Mouse (Mus musculus) heart, postnatal 14 days (tissue): ENCODE measurements at regions not wholly inside any gene's neighbourhood (a gene's known extent, or its start where the extent isn't known, plus 50 kb on each side); places are given as distances from the start of the nearest gene placed in this dataset.
A peak's percentile ranks its signal among the peaks of the same experiment; 100 is the strongest.

ENCODE experiments used
- DNase-seq, 2 experiments: peaks; one replicate each; pipeline ENCODE4 v3.0.0; 2021 to 2022
- intact Hi-C: fragments of 180-260 bp; cut with DNase I; formaldehyde crosslinking; loops from one replicate; pipeline ENCODE4 v1.15.1; 2025

DNA sequence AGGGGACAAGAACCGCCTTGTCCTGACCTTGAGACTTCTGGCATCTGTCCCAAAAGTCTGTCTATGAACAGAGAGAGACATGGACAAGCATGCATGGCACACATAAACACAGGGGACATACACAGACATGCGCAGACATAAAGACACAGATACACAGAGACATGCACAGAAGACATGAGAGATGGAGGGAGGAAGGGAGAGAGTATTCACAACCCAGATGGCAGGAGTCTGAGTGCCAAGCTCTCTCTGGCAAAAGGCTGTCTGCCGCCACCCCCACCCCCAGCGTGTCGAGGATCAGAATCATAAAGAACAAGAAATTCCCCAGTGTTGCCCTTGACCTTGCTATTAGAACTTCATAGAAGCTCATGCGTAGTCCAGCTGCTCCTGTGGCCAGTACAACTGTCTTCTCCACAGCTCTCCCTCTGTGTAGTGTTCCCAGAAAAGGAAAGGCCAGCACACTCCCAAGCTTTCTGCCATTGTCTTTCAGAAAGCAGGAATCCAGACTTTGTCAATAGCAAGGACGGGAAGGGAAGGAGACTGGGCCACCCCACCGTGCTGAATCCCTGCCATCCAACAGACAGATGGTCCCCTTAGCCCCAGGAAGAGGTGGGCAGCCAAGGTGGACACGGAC lies 99.8 kb downstream of the Ier5 start:
- intact Hi-C loops: loop anchor here (10.0 kb wide), 1 partner anchor 715 kb away; no protein-coding TSS in a partner anchor
- DNase-seq: no peak

- intact Hi-C loops: no loop called here
- no peak for DNase-seq
These were observed 103.6 kb downstream of the Ier5 start for GRCm38 (mm10) chr1:154995778-154996390.

GRCm38 (mm10) chr1:154993927-154994856 lies 105.2 kb downstream of the Ier5 start:
- DNase-seq: no peak
- intact Hi-C loops: no loop called here

GRCm38 (mm10) chr1:154983325-154983724 lies 99.0 kb upstream of the Cacna1e start:
- intact Hi-C loops: no loop called here
- DNase-seq: peak; percentile 67 to 69

GRCm38 (mm10) chr1:154982836-154983235 lies 98.5 kb upstream of the Cacna1e start:
- intact Hi-C loops: no loop called here
- DNase-seq: no peak

DNA sequence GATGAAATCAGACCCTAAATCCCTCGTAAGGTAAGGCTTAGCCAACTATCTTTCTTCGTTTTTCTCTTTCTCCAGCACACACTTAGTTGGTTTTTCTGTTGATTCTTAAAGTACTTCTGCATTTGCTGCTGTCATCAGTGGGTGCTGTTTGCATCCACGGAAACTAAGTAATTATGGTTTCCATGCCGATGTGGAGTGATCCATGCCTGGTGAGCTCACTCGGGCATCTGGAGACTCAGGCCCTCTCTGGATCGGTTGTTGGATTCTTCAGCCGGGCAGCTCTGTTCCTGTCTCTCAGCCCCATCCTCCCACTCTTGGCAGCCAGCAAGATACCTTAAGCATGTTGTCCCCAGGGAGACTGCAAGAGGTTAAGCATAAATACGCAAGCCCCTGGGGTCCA lies 97.4 kb upstream of the Cacna1e start:
- intact Hi-C loops: no loop called here
- DNase-seq: no peak

DNA sequence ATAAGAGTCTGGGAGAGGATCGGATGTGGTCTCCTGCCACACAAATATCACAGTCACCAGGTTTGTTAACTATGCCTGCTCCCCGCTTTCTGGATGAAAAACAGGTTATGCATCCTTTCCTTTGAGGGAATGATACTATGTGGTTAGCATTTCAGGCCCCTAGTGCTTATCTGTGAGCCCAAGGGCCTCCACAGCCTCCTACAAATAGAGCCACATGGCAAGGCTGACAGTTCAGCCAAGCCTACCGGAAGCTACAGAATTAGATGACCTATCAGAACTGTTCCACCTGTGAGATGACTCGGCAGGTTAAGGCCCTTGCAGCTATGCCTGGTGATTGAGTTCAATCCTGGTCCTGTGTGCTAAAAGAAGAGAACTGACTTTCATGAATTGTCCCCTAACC lies 91.4 kb upstream of the Cacna1e start:
- intact Hi-C loops: no loop called here
- DNase-seq: no peak

- intact Hi-C loops: no loop called here
- no peak for DNase-seq
These were observed 77.0 kb upstream of the Cacna1e start for GRCm38 (mm10) chr1:154961271-154961670.

DNA sequence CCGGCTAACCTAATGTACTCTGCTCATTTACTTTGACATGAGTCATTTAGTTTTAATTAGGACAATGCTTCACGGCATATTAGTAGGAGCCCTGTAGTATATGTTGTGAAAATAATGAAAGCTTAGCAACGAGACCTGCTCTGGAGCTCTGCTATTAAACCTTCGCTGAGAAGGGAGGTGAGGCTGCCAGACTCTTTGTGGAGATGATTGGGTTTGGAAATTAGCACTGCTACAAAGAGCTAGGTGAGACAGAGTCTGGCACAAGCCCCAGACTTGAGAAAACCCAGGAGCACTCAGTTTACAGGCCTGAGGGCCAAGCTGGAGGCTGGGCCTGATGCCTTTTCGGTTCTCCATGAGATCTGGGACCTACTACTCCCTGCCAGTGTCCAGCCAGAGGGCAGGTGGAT lies 72.3 kb upstream of the Cacna1e start:
- DNase-seq: no peak
- intact Hi-C loops: no loop called here

DNA sequence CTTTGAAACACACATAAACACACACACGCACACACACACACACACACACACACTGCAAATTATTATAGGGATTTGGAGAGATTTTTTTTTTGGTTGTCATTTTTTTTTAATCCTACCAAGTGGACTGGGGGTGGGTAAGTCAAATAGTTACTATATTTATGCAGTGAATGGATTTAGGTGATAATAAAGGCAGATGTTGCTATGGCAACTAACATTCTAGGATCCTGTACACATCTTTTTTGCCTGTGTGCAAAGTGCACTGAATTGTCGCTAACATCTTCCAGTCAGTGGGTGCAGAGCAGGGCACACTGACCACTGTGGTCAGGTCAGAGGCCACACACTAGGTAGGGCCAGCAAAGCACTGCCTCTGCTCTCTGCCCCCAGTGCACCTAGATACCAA lies 68.4 kb upstream of the Cacna1e start:
- intact Hi-C loops: no loop called here
- DNase-seq: no peak
